Mouse (Mus musculus): ENCODE data around the gene Phf7. TPM values are rescaled to one million over a fixed set of nuclear protein-coding genes. Genes with fewer than 3 reads are reported as not detected.

The Phf7 gene
- polyA plus RNA-seq, 1 experiment from 2014 or later, result 12.4 TPM

DNA sequence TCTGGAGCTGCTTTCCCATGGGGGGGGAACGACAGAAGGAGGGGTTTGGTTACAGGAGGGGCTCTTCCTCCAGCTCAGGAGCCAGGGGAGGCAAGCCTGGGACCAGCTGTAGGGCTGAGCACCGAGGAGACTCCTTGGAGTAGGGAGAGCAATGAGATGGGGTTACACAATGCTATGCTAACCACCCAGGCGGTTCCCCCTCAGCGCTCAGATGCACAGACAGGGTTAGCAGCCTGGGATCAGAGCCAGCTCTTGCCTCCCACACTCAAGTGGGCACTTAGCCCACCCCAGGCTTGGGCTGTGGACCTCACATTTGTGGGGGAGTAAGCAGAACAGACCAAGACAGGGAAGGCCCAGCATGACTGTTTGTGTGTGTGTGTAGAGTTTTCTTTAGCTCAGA, 24.1 kb downstream of the Phf7 start:
- H3K36me3 ChIP-seq, result no peaks in the 10 kb centered on the region
- no peak overlapping the region for H3K4me2 ChIP-seq (replicated peaks)
- ATAC-seq (ENCODE audit: low FRiP score, low read depth), result no peak

GRCm38 (mm10) chr14:31217666-31218065, 33.5 kb downstream of the Phf7 start, which contains the start of gene Sema3g:
TSS of gene Sema3g (plus strand) at chr14:31217860.
- H3K9ac ChIP-seq, result no peak within 1 kb of the TSS
- H3K9me3 ChIP-seq, result no peaks in the 10 kb centered on the region
- WGBS, result 13% methylated on average over 11 of the region's 11 CpGs
- H3K4me1 ChIP-seq, result peaks cover 17% of the 10 kb centered on the region
- peak; percentile 65 for ATAC-seq (ENCODE audit: low FRiP score, low read depth)
- no peaks in the 10 kb centered on the region for H3K36me3 ChIP-seq
- no peak within 1 kb of the TSS; the same call in 1 of the 2 replicates for H3K4me3 ChIP-seq
- no peaks in the 10 kb centered on the region for H3K27me3 ChIP-seq (replicated peaks)
- H3K27ac ChIP-seq, result no peak within 1 kb of the TSS
- H3K4me2 ChIP-seq (replicated peaks), result peak within 1 kb of the TSS; percentile 38

More for the DNA sequence above, 24.1 kb downstream of the Phf7 start:
- H3K9ac ChIP-seq, result no peak overlapping the region
- H3K4me3 ChIP-seq, result no peak overlapping the region
- no peak overlapping the region for H3K27ac ChIP-seq
- H3K27me3 ChIP-seq (replicated peaks), result no peaks in the 10 kb centered on the region
- H3K9me3 ChIP-seq, result no peaks in the 10 kb centered on the region
- H3K4me1 ChIP-seq, result peaks cover 3% of the 10 kb centered on the region; the same call in 1 of the 2 replicates
- WGBS, result 78% methylated on average over 4 of the region's 4 CpGs

DNA sequence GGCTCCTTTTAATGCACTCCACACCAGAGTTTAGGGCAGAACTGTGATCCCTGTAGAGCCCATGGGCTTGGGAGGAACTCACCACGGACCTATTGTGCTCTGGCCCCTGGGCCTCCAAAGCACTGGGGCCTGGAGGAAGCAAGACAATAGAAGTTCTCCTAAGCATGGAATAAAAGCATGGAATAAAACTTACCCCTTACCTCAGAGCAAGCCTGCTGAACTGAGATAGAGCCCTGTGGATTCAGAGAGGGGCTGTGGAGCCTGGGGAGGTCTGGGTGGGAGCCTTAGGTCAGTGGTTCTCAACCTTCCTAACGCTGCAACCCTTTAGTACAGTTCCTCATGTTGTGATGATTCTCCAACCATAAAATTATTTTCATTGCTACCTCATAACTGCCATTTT, 34.3 kb downstream of the Phf7 start, which contains the start of gene Nisch:
Gene Nisch, minus strand, starts transcription at position 101 of the 400 bp plus-strand sequence.
- H3K9ac ChIP-seq, result no peak within 1 kb of the TSS
- peaks cover 17% of the 10 kb centered on the region for H3K4me1 ChIP-seq
- ATAC-seq (ENCODE audit: low FRiP score, low read depth), result no peak
- no peak within 1 kb of the TSS; the same call in 1 of the 2 replicates for H3K4me3 ChIP-seq
- no peaks in the 10 kb centered on the region for H3K36me3 ChIP-seq
- H3K9me3 ChIP-seq, result no peaks in the 10 kb centered on the region
- 63% methylated on average over 2 of the region's 2 CpGs for WGBS
- no peaks in the 10 kb centered on the region for H3K27me3 ChIP-seq (replicated peaks)
- peak within 1 kb of the TSS; percentile 38 for H3K4me2 ChIP-seq (replicated peaks)
- no peak within 1 kb of the TSS for H3K27ac ChIP-seq

GRCm38 (mm10) chr14:31215157-31216002, 35.7 kb downstream of the Phf7 start:
- Histone ChIP-seq H3K4me3 (no peak overlapping the region), H3K9me3 (no peaks in the 10 kb centered on the region), H3K36me3 (no peaks in the 10 kb centered on the region), H3K9ac (no peak overlapping the region), H3K27ac (no peak overlapping the region), H3K4me2 (replicated peaks) (peak overlapping the region; percentile 22; the same call in 1 of the 2 replicates), H3K27me3 (replicated peaks) (no peaks in the 10 kb centered on the region), H3K4me1 (peaks cover 10% of the 10 kb centered on the region)
- ATAC-seq (ENCODE audit: low FRiP score, low read depth), result peak; percentile 80
- WGBS, result 38% methylated on average over 15 of the region's 15 CpGs

DNA sequence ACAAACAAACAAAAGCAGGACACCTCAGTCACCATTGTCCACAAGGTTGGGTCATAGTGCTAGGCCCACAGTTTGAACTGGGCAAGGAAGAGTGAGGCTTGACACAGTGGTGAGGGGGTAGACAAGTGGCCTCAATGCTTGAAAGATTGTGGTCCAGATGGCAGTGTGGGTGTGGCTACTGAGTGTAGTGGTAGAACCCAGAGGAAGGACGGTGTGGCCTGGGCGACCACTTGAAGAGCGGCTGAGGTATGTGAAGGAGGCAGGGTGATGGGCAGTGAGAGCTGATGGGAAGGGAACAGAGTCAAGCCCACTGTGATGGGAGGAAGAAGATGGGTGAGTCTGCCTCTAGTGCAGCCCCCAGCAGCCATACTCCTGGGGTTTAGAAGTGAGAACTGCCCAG, 36.4 kb downstream of the Phf7 start:
- ATAC-seq (ENCODE audit: low FRiP score, low read depth), result no peak
- Histone ChIP-seq H3K27ac (no peak overlapping the region), H3K4me2 (replicated peaks) (no peak overlapping the region), H3K36me3 (no peaks in the 10 kb centered on the region), H3K27me3 (replicated peaks) (no peaks in the 10 kb centered on the region), H3K9ac (no peak overlapping the region), H3K4me1 (peaks cover 10% of the 10 kb centered on the region), H3K9me3 (no peaks in the 10 kb centered on the region), H3K4me3 (no peak overlapping the region)
- WGBS, result 76% methylated on average over 3 of the region's 3 CpGs

- Histone ChIP-seq H3K4me1 (peaks cover 10% of the 10 kb centered on the region), H3K4me3 (no peak overlapping the region), H3K9ac (no peak overlapping the region), H3K27ac (no peak overlapping the region), H3K9me3 (no peaks in the 10 kb centered on the region), H3K27me3 (replicated peaks) (no peaks in the 10 kb centered on the region), H3K4me2 (replicated peaks) (no peak overlapping the region), H3K36me3 (no peaks in the 10 kb centered on the region)
- WGBS, result 71% methylated on average over 8 of the region's 8 CpGs
- no peak for ATAC-seq (ENCODE audit: low FRiP score, low read depth)
Observed at GRCm38 (mm10) chr14:31213868-31214267, 37.2 kb downstream of the Phf7 start.

- Histone ChIP-seq H3K9me3 (no peaks in the 10 kb centered on the region), H3K27ac (no peak overlapping the region), H3K36me3 (no peaks in the 10 kb centered on the region), H3K9ac (no peak overlapping the region), H3K4me2 (replicated peaks) (no peak overlapping the region), H3K4me3 (no peak overlapping the region), H3K27me3 (replicated peaks) (no peaks in the 10 kb centered on the region), H3K4me1 (peaks cover 4% of the 10 kb centered on the region)
- no peak for ATAC-seq (ENCODE audit: low FRiP score, low read depth)
- WGBS, result 86% methylated on average over 3 of the region's 3 CpGs
Observed at GRCm38 (mm10) chr14:31212499-31212898, 38.6 kb downstream of the Phf7 start.

DNA sequence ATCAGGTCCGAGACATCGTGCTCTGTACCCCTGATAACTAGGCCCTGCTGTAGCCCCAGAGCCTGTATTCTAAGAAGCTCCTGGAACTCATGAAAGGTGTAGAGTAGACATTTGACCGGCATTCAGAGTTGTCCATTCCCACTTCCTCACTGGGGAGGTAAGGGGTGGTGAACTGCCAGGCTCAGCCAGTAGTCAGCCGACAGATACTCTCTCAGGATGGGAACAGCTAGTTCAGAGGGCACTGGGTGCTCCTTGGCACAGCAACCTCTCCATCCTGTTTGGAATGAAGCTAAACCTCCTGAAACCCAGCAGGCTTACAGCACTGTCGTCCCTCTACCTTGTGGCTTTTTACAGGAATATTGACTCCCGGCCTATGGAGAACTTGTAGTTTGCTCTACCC, 39.3 kb downstream of the Phf7 start:
- Histone ChIP-seq H3K4me3 (no peak overlapping the region), H3K27me3 (replicated peaks) (no peaks in the 10 kb centered on the region), H3K4me1 (no peaks in the 10 kb centered on the region), H3K9me3 (no peaks in the 10 kb centered on the region), H3K27ac (no peak overlapping the region), H3K9ac (no peak overlapping the region), H3K4me2 (replicated peaks) (no peak overlapping the region), H3K36me3 (no peaks in the 10 kb centered on the region)
- 86% methylated on average over 6 of the region's 6 CpGs for WGBS
- ATAC-seq (ENCODE audit: low FRiP score, low read depth), result no peak

DNA sequence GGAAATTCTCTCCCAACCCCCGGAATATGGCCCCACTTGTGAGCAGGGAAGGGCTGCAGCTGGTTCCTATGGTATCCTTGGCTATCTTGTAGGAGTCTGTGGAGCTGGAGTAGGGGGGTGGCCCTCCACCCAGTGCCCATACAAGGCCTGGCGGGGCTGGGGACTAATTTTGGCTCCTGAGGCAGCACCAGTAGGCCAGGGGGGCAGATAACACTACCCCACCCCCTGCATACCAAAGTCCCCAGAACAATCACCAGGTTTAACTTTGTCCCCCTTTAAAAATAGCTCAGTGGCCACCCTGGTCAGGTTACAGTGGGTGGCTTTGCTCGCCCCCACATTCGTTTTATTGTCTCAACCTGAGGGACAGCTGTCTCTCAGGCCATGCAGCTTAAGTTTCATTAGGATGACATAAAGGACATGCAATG, 42.0 kb downstream of the Phf7 start:
- H3K4me1 ChIP-seq, result peaks cover 15% of the 10 kb centered on the region
- 62% methylated on average over 4 of the region's 4 CpGs for WGBS
- ATAC-seq (ENCODE audit: low FRiP score, low read depth), result no peak

GRCm38 (mm10) chr14:31208084-31208483, 43.0 kb downstream of the Phf7 start, which contains the start of gene Tnnc1:
TSS of gene Tnnc1 (plus strand) at chr14:31208312.
- no peak within 1 kb of the TSS for H3K27ac ChIP-seq
- ATAC-seq (ENCODE audit: low FRiP score, low read depth), result no peak
- 85% methylated on average over 2 of the region's 2 CpGs for WGBS

More for the DNA sequence above, 42.0 kb downstream of the Phf7 start:
- Histone ChIP-seq H3K9ac (no peak overlapping the region), H3K36me3 (peaks cover 1% of the 10 kb centered on the region), H3K4me3 (no peak overlapping the region), H3K9me3 (no peaks in the 10 kb centered on the region), H3K27ac (no peak overlapping the region), H3K27me3 (replicated peaks) (no peaks in the 10 kb centered on the region), H3K4me2 (replicated peaks) (no peak overlapping the region)

DNA sequence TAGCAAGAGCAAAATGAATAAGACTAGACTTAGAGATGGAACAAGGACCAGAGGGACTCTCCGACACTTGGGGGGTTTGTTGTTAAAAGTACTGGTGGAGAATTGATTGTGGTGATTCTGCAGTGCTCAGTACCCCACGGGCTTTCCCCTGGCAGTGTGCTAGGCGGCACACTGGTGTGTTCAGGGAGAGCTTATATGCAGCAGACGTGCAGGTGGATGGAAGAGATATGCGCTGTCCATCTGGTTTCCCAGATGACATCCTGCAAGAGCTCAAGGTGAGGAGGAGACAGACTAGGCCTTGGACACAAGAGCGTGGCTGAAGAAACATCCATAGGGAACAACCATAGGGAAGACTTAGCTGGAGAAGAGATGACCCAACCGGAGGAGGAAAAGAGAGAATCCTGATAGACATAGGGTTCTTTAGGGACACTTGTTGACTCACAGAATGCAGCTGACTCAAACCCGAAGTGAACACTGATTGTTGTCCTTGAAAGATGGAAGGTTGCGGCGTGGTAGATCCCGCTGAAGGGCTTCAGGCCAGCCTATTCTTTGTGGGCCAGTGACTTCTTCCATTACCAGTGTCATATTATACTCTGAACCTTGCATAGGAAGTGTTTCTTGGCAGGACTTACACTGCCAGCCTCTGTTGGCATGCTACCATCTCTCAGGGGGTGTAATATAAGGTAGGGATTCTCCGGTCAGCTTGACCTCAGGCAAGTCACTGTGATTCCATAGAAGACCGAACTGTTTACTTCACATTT, 43.9 kb downstream of the Phf7 start:
- H3K9ac ChIP-seq, result peak overlapping the region; percentile 87; the same call in 1 of the 2 replicates
- peak overlapping the region; percentile 79 for H3K4me3 ChIP-seq
- H3K4me2 ChIP-seq (replicated peaks), result peak overlapping the region; percentile 71
- peaks cover 20% of the 10 kb centered on the region for H3K36me3 ChIP-seq
- H3K27ac ChIP-seq, result peak overlapping the region; percentile 59; the same call in 1 of the 2 replicates
- no peaks in the 10 kb centered on the region for H3K9me3 ChIP-seq
- ATAC-seq (ENCODE audit: low FRiP score, low read depth), result peak; percentile 27; the same call in 1 of the 2 replicates
- peaks cover 15% of the 10 kb centered on the region for H3K4me1 ChIP-seq
- 84% methylated on average over 13 of the region's 13 CpGs for WGBS
- H3K27me3 ChIP-seq (replicated peaks), result no peaks in the 10 kb centered on the region

More at GRCm38 (mm10) chr14:31208084-31208483, 43.0 kb downstream of the Phf7 start, which contains the start of gene Tnnc1:
- peaks cover 12% of the 10 kb centered on the region for H3K36me3 ChIP-seq
- H3K4me3 ChIP-seq, result no peak within 1 kb of the TSS
- H3K27me3 ChIP-seq (replicated peaks), result no peaks in the 10 kb centered on the region
- H3K9me3 ChIP-seq, result no peaks in the 10 kb centered on the region
- H3K4me2 ChIP-seq (replicated peaks), result peak within 1 kb of the TSS; percentile 71
- H3K4me1 ChIP-seq, result peaks cover 15% of the 10 kb centered on the region
- H3K9ac ChIP-seq, result no peak within 1 kb of the TSS

DNA sequence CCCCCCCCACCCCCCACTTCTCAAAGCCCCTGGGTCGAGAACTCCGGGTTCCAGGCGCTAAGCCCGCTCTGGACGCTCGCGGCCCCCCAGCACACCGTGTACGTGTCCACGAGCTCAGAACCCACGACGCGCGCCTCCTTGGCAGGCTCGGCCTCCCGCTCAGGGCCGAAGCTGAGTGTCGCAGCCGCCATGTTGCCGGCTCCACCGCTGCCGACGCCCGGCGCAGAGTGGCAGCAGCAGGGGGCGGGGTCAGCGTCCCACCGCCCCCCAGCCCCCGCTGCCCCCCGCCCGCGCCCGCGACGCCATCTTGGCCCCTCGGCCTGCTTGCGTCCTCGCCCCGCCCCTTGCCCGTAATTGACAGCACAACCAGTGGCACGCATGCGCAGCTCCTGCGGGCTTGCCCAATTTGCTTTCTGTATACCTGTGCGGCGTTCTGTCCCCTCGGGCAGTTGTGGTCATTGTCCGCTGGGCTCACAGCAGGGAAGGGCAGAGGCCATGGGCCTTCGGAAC, 44.6 kb downstream of the Phf7 start:
- H3K9ac ChIP-seq, result peak overlapping the region; percentile 87
- peak overlapping the region; percentile 79 for H3K4me3 ChIP-seq
- peak; percentile 72 for ATAC-seq (ENCODE audit: low FRiP score, low read depth)
- no peaks in the 10 kb centered on the region for H3K9me3 ChIP-seq
- peaks cover 15% of the 10 kb centered on the region for H3K4me1 ChIP-seq
- WGBS, result under 1% methylated on average over 44 of the region's 48 CpGs
- H3K36me3 ChIP-seq, result peaks cover 27% of the 10 kb centered on the region
- peak overlapping the region; percentile 71 for H3K4me2 ChIP-seq (replicated peaks)
- H3K27ac ChIP-seq, result peak overlapping the region; percentile 59; the same call in 1 of the 2 replicates
- no peaks in the 10 kb centered on the region for H3K27me3 ChIP-seq (replicated peaks)

Measured in neural tube, embryonic 12.5 days (tissue).